Mouse (Mus musculus) layer of hippocampus, postnatal 25 days (tissue): ENCODE measurements around the gene Map3k7cl. TPM values are rescaled to one million over a fixed set of nuclear protein-coding genes. Genes with fewer than 3 reads are reported as not detected.

Experiments used
- DNase-seq, 2 experiments: peaks; one replicate each; pipeline ENCODE4 v3.0.0; 2022; ENCODE audit warnings: mixed read lengths in 2 of 2, low spot score in 1 of 2; ENCODE audit errors: extremely low spot score in 1 of 2
- total RNA-seq, 2 experiments: library from RNA; stranded (reverse); gene quantifications; 2 replicates each; pipeline ENCODE4 v1.2.3; 2021

The Map3k7cl gene
- total RNA-seq, 2 experiments from 2014 or later: 0.59 to 0.73 TPM

GRCm38 (mm10) chr16:87635213-87635755, 82.2 kb downstream of the Map3k7cl start:
- no peak for DNase-seq

GRCm38 (mm10) chr16:87635841-87636240, 82.7 kb downstream of the Map3k7cl start:
- no peak for DNase-seq

- no peak for DNase-seq
Observed at GRCm38 (mm10) chr16:87638098-87638497, 85.0 kb downstream of the Map3k7cl start.

DNA sequence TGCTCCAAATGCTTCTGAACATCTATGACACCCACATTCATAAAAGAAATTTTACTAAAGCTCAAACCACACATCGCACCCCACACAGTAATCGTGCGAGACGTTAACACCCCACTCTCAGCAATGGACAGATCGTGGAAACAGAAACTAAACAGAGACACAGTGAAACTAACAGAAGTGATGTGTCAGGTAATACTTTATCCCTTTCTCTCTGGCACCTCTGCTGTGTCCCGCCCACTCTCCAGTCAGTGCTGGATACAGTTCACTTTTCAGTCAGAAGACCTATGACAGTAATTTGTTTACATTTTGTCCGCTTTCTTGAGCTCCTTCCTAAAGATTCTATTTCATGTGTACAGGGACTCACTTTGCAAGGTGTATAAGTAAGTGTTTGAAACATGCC, 89.1 kb downstream of the Map3k7cl start:
- no peak for DNase-seq

- no peak for DNase-seq
Observed at GRCm38 (mm10) chr16:87644111-87644770, 91.1 kb downstream of the Map3k7cl start.

Other genes starting within 250 kb of the Map3k7cl start
- gene N6amt1, start 199.1 kb upstream of the Map3k7cl start, total RNA-seq: 10 to 100 TPM; 17.1 to 20.5 TPM
- 10 to 100 TPM; 44.9 to 46.5 TPM for gene Ltn1, start 120.7 kb upstream of the Map3k7cl start, total RNA-seq
- gene Rwdd2b, start 112.8 kb upstream of the Map3k7cl start, total RNA-seq: 10 to 100 TPM; 10.6 to 11.7 TPM
- 10 to 100 TPM; 36.1 to 46.4 TPM for gene Usp16, start 98.6 kb upstream of the Map3k7cl start, total RNA-seq
- gene Cct8, start 57.5 kb upstream of the Map3k7cl start, total RNA-seq: 100 to 1,000 TPM; 172 to 195 TPM
- gene Bach1, start 145.6 kb downstream of the Map3k7cl start, total RNA-seq: 10 to 100 TPM; 11.9 to 12.8 TPM